Mouse (Mus musculus): ENCODE results near the gene Rps26.

- TF ChIP-seq POLR2A (IDR thresholded peaks at IDR 0.05; ENCODE audit: insufficient read depth, low read depth, low read length) (no peak), CTCF (IDR thresholded peaks at IDR 0.05) (no peak)
Measured at GRCm38 (mm10) chr10:128665307-128665706, 38.8 kb upstream of the Rps26 start.

Measured in heart, adult 2 months (tissue).